Mouse (Mus musculus) adrenal gland, postnatal 0 days (tissue): ENCODE results near the gene Olfr1232. TPM values are rescaled to one million over a fixed set of nuclear protein-coding genes. Genes with fewer than 3 reads are reported as not detected.

Experiments
- polyA plus RNA-seq: library from polyadenylated mRNA; unstranded; fragments of >200 nt; fragmentation: Nextera tagmentation; extraction: Ambion mirVana; gene quantifications from 2 replicates; pipeline ENCODE4 v1.2.1, GENCODE M21; 2015

The Olfr1232 gene
- not detected in 2 replicates for polyA plus RNA-seq

GRCm38 (mm10) chr2:89329575-89329974 lies at the start of gene Olfr1232:
Gene Olfr1232, minus strand, starts transcription at chr2:89329675.

DNA sequence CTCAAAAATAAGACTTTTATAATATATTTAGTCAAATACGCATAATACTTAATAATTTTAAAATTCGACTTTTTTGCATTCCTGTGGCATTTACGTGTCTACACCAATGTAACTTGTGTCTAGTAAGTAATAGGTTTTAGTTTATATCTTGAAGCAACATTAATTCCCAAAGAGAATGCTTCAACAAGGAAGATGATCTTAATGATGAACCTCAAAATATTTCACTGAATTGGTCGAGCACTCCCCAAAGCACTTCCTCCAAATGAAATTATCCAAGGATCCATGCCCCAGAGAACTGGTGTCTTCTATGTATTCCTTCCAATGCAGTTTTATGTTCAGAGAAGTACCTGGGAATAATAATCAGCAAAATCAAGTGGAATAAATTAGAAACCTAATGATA lies 35.3 kb upstream of the Olfr1232 start, which contains the start of gene Olfr1234:
Gene Olfr1234 (minus strand): TSS at position 101 of the 400 bp plus-strand sequence.

DNA sequence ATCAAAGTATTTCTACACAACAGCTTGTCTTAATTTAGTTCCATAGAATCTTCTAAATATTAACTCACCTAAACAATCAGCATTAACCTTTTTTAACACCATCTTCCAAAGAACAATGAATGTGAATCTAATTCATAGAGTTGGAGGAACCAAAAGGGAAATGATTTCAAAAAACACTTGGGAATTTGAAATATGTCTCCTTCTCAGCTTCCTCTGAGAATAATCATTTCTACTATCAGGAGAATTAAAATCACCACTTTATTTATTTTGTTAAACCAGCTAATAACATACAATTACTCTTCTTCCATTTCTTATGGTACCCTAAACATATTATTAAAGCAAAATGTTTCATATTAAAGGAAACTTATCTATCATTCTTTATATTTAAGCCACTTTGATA lies 12.8 kb upstream of the Olfr1232 start, which contains the start of gene Olfr1233:
Gene Olfr1233 (minus strand): TSS at position 101 of the 400 bp plus-strand sequence.

DNA sequence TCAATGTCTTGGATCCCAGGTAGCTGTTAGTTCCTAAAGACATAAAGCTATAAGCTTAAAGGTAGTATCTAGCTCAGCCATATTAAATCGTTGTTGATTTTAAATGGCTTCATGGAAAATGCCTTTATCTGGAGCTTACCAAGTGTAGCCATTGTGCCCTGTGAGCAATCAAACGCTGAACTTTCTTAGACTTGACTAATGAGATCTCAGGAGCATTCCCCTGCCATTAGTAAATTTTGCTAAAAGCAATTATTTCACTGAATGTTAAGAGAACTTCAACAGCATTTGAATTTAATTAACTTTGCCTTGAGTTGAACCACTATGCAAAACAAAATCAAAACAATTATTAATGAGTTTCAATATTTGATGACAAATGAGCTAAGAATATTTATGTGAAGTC lies 22.5 kb downstream of the Olfr1232 start, which contains the start of gene Olfr1231:
Gene Olfr1231 (minus strand): TSS at position 101 of the 400 bp plus-strand sequence.

DNA sequence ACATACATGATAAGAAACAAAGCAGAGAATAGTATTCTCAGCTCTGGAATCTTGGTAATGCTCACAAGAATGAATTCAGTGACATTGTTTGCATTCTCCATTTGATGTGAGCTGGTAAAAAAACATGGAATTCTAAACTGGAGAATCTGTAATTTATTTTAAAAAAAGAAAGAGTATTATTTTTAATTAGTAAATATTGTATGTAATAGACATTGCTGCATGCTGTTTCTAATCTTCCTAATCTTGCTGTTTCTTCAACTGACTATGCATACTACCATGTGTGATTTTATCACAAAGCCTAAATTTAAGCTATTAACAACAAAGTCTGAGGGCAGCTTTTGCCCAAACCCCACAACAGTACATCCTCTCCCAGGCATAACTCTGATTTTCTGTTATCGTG lies 32.3 kb downstream of the Olfr1232 start, which contains the start of gene Olfr1230:
Gene Olfr1230 (minus strand): TSS at position 101 of the 400 bp plus-strand sequence.

GRCm38 (mm10) chr2:89287914-89288313 lies 41.6 kb downstream of the Olfr1232 start, which contains the start of gene Olfr1229:
Gene Olfr1229, minus strand, starts transcription at chr2:89288014.

Other genes starting within 250 kb of the Olfr1232 start
- not detected in 2 replicates for gene Olfr1219, start 246.2 kb downstream of the Olfr1232 start, polyA plus RNA-seq
- not detected in 2 replicates for gene Olfr1220, start 222.8 kb downstream of the Olfr1232 start, polyA plus RNA-seq
- not detected in 2 replicates for gene Olfr1221, start 212.4 kb downstream of the Olfr1232 start, polyA plus RNA-seq
- not detected in 2 replicates for gene Olfr1222, start 196.6 kb downstream of the Olfr1232 start, polyA plus RNA-seq
- not detected in 2 replicates for gene Olfr1223, start 178.1 kb downstream of the Olfr1232 start, polyA plus RNA-seq
- not detected in 2 replicates for gene Olfr1224-ps1, start 165.6 kb downstream of the Olfr1232 start, polyA plus RNA-seq
- not detected in 2 replicates for gene Olfr1225, start 155.0 kb downstream of the Olfr1232 start, polyA plus RNA-seq
- not detected in 2 replicates for gene Olfr1226, start 129.6 kb downstream of the Olfr1232 start, polyA plus RNA-seq
- not detected in 2 replicates for gene Olfr1228, start 75.6 kb downstream of the Olfr1232 start, polyA plus RNA-seq
- not detected in 2 replicates for gene Olfr1229, start 41.7 kb downstream of the Olfr1232 start, polyA plus RNA-seq
- gene Olfr1230, start 32.4 kb downstream of the Olfr1232 start, polyA plus RNA-seq: not detected in 2 replicates
- gene Olfr1231, start 22.6 kb downstream of the Olfr1232 start, polyA plus RNA-seq: not detected in 2 replicates
- not detected in 2 replicates for gene Olfr1233, start 12.7 kb upstream of the Olfr1232 start, polyA plus RNA-seq
- not detected in 2 replicates for gene Olfr1234, start 35.2 kb upstream of the Olfr1232 start, polyA plus RNA-seq
- not detected in 2 replicates for gene Olfr1238, start 80.0 kb upstream of the Olfr1232 start, polyA plus RNA-seq
- gene Olfr1239, start 90.7 kb upstream of the Olfr1232 start, polyA plus RNA-seq: not detected in 2 replicates
- gene Olfr1240, start 113.3 kb upstream of the Olfr1232 start, polyA plus RNA-seq: not detected in 2 replicates
- not detected in 2 replicates for gene Olfr1241, start 157.5 kb upstream of the Olfr1232 start, polyA plus RNA-seq
- gene Olfr1242, start 168.7 kb upstream of the Olfr1232 start, polyA plus RNA-seq: not detected in 2 replicates
- not detected in 2 replicates for gene Olfr1243, start 201.8 kb upstream of the Olfr1232 start, polyA plus RNA-seq
- gene Olfr1245, start 248.8 kb upstream of the Olfr1232 start, polyA plus RNA-seq: not detected in 2 replicates